Mouse (Mus musculus) kidney, adult 10 weeks (tissue): ENCODE data around the gene Frmpd2. TPM values are rescaled to one million over a fixed set of nuclear protein-coding genes. Genes with fewer than 3 reads are reported as not detected.

Source experiments
- polyA plus RNA-seq: library from polyadenylated mRNA; stranded (reverse); fragments of 350-450 nt; fragmentation: Illumina TruSeq; extraction: RNeasy Lipid Tissue Mini Kit (QIAGEN cat#74804); gene quantifications from one replicate; pipeline ENCODE4 v1.2.3, GENCODE M21; 2014; ENCODE audit warnings: low read depth, low replicate concordance

Gene Frmpd2
- not detected for polyA plus RNA-seq

GRCm38 (mm10) chr14:33471331-33471730 lies at the start of gene Frmpd2:
Frmpd2 (plus strand) TSS chr14:33471696.

GRCm38 (mm10) chr14:33447027-33447569 lies 24.4 kb upstream of the Frmpd2 start, which contains the start of gene Mapk8:
Mapk8 (minus strand) TSS chr14:33447158.

GRCm38 (mm10) chr14:33588951-33589350 lies 117.5 kb downstream of the Frmpd2 start, which contains the start of gene Ptpn20:
Ptpn20 (plus strand) TSS chr14:33589207.

Other genes starting within 250 kb of the Frmpd2 start
- gene Mapk8, start 24.5 kb upstream of the Frmpd2 start, polyA plus RNA-seq, result 55.6 TPM
- gene Ptpn20, start 117.5 kb downstream of the Frmpd2 start, polyA plus RNA-seq, result 0.12 TPM